Mouse (Mus musculus): ENCODE measurements around the gene Ear6.
"Not testable (repeated sequence)": the region's sequence is repeated elsewhere in the genome, so short reads cannot be mapped to it uniquely, and the experiment has no call there.

Gene Ear6

GRCm38 (mm10) chr14:51853399-51853798 is at the start of gene Ear6:
Gene Ear6 (plus strand): TSS chr14:51853699.
- DNase-seq: no peak

DNA sequence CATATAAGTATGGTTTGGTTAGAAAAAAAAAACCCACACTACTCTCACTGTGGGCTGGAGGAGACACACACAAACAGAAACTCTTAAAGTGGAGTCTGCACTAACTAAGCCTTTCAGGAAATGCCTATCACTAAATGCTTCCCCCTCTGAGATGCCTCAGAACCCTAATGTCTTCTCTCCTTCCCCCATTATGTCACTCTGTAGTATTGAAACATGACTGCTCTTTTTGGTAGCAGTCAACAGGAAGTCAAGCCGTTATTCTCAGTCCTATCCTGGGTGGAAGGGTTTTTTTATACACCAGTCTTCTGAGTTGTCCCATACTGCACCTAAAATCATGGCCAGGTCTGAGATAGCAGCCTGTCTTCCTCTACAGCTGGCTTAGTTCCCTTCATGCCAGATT is 26.9 kb upstream of the Ear6 start:
- no peak for DNase-seq

DNA sequence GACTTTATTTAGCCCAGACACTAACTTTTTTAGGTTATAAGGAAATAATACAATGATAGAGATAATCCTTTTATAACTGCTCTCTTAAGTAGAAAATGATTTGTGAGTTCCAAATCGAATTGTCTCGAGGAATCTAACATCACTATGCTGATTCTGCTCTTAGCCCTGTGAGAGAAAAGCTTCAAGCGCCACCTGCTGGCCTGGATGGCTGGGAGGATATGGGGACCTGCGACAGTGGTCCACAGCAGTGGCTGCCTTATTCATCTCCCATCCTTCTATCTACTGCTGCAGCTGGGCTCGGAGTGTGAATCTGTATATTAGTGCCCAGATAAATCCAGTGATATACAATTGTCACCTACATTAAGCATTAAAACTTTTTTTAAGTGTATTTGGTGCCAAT is 25.7 kb upstream of the Ear6 start:
- peak; percentile 22 for DNase-seq

GRCm38 (mm10) chr14:51829188-51829587 is 24.3 kb upstream of the Ear6 start:
- no peak for DNase-seq

DNA sequence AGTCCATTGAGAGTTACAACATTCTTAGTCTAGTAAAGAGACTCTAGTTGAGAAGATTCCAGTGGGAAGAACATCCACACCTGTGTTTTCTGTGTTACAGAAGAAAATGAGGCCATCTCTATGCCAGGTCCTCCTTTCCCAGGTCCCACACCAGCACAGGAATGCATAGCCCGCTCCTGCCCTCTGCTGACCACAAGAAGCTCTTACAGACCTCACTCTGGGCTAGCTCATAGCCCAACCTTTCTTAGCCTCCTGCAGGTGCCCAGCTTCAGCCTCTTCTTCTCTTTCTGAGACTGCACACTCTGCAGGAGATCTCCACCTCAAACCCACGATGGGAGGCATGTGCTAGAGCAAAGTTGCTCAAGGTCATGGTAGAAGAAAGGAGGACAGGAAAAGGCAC is 15.0 kb upstream of the Ear6 start:
- not testable (repeated sequence) for DNase-seq

- DNase-seq: no peak
Observed at GRCm38 (mm10) chr14:51842250-51842649, 11.2 kb upstream of the Ear6 start.

- no peak for DNase-seq
Observed at GRCm38 (mm10) chr14:51842781-51843180, 10.7 kb upstream of the Ear6 start.

GRCm38 (mm10) chr14:51843882-51844281 is 9.6 kb upstream of the Ear6 start:
- DNase-seq: no peak

DNA sequence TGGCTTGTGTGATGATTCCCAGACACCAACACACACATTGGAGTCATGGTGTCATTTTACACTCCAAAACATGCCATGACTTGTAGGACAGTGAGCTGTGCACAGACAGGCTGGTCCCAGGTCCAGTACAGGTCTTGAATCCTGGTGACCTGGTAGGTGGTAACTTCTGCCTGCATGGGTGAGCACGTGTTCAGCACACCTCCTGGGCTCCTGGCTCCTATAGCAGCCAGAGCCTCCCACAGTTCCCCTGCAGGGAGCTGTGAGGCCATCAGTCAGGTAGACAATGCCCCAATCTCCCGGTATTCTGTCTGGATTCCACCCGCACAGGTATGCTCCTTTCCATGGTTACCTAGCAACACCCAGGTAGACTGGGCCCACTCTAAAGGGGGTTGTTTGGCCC is 6.9 kb upstream of the Ear6 start:
- no peak for DNase-seq

DNA sequence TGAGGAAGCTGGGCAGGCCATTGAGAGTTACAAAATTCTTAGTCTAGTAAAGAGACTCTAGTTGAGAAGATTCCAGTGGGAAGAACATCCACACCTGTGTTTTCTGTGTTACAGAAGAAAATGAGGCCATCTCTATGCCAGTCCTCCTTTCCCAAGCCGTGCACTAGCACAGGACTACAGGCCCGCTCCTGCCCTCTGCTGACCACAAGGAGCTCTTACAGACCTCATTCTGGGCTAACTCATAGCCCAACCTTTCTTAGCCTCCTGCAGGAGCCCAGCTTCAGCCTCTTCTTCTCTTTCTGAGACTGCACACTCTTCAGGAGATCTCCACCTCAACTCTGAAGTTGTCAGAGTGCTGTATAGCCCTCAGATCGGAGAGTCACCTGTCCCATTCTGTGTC is 2.5 kb upstream of the Ear6 start:
- not testable (repeated sequence) for DNase-seq

DNA sequence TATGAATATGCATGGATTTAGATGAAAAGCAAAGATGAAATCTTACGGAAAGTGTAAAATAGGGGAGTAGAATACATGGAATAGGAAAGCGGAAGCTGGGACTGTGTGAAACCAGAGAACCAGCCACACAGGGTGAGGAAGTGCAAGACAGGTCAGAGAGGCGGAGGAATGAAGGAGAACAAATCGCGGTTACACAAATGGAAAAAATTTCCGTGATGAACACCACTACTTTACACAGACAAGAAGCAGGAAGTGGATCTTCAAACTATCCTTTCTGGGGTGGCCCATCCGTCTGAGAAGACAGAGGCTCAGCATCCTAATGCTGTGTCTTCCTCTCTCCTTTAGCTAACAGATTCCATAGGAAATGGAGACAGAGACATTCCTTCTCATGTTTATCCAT is 1.8 kb downstream of the Ear6 start:
- DNase-seq: not testable (repeated sequence)

GRCm38 (mm10) chr14:51863603-51864002 is 10.1 kb downstream of the Ear6 start:
- DNase-seq: not testable (repeated sequence)

GRCm38 (mm10) chr14:51870756-51871155 is 17.3 kb downstream of the Ear6 start:
- DNase-seq: no peak

DNA sequence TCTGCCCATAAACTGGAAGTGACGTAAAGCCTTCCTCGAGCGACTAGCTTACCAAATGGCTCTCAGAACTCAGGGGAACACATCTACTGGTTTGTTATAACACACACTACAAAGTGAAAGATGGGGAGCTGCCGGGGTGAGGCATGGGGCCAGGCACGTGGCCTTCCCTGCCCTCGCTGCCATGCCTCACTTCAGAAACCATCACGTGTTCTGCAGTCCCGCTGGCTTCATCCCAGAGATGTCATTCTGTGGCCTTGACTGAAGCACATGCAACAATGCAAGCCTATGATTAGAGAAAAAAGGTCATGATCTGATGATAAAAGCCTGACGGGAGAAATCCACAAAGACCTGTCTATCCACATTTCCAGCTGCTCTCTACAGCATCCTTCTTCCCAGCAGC is 18.2 kb downstream of the Ear6 start:
- no peak for DNase-seq

- no peak for DNase-seq
Observed at GRCm38 (mm10) chr14:51877517-51877916, 24.0 kb downstream of the Ear6 start.

GRCm38 (mm10) chr14:51883527-51884030 is 30.1 kb downstream of the Ear6 start:
- DNase-seq: peak; percentile 71

DNA sequence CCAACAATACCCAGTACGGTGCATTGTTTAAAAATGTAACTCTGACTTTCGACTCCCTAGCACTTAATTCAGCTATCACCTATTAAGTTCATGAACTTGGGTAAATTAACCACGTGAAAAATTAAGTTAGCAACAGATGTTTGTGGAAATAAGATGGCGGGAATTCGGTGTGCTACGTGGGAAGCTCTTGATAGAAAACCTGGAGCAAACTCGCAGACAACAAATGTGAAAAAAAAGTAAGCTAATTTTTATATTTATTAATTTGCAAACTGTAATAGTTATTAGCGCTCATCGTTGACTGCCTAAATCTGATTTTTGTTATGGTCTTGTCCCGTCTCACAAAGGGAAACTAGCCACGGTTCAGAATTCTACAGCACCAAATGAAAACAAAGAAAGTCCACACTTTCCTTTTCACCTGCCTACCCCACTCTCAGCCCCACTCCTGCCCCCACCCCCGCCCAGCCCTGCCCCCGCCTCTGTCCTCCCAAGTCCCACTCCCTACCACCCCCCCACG is 30.6 kb downstream of the Ear6 start:
- DNase-seq: no peak

- peak; percentile 92 for DNase-seq
Observed at GRCm38 (mm10) chr14:51884598-51885331, 31.3 kb downstream of the Ear6 start, which contains the start of gene Mettl17. Gene Mettl17 (plus strand): TSS chr14:51884842.

GRCm38 (mm10) chr14:51886051-51886450 is 32.6 kb downstream of the Ear6 start:
- DNase-seq: no peak

GRCm38 (mm10) chr14:51889833-51890232 is 36.3 kb downstream of the Ear6 start:
- DNase-seq: no peak

- DNase-seq: no peak
Observed at GRCm38 (mm10) chr14:51892191-51892939, 38.9 kb downstream of the Ear6 start, which contains the start of gene Slc39a2. Gene Slc39a2 (plus strand): TSS chr14:51892889.

DNA sequence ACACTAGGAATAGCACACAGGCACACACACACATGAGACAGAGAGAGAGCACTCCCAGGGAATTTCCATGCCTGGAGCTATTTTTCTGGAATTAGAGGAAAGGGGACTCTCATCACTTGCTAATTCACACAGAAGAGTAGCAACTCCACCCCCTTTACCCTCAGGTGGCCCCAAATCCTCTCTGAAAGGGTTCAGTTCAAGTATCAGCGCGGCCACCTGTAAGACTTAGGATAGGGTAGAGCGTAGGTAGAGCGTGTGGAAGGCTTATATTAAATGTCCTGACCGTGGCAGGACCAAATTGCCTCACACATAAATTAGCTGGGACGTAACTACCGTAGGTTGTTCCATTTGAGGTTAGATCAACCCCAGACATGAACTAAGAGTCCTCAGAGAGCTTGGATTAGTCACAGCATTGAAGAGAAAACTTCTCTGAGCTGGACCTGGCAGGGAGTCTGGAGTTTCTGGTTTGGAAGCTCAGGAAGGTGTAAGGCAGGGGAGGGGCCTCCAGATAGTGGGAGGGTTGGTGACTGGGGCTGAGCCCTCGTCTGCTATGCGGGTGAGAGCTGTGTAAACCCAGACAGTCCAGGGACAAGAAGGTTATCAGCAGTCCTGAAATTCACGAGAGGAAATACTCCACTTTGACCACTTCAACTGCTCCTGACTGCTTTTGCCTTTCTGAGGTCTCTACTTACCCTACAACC is 39.7 kb downstream of the Ear6 start:
- DNase-seq: no peak

- no peak for DNase-seq
Observed at GRCm38 (mm10) chr14:51893809-51894208, 40.3 kb downstream of the Ear6 start.

All from kidney, adult 18-20 months (tissue).